ENCODE assay signal across 8 mouse cellular contexts in genomic region chr2:173173008-173173407, GRCm38 (mm10). TPM values are rescaled to one million over a fixed set of nuclear protein-coding genes. Genes with fewer than 3 reads are reported as not detected.
DNase-seq lines count a peak whose midpoint lies in the region; ATAC-seq and TF ChIP-seq lines count a peak whose summit lies in the region.

No protein-coding gene starts in this region.

- TF ChIP-seq CTCF in left cerebral cortex, adult 2 months (IDR thresholded peaks at IDR 0.05), result no peak

- no peak overlapping the region for H3K4me3 ChIP-seq in left cerebral cortex, adult 2 months
- peak overlapping the region; percentile 31; the same call in 1 of the 2 replicates for H3K4me3 ChIP-seq in heart, embryonic 15.5 days
- peak overlapping the region; percentile 42 for H3K4me3 ChIP-seq in limb, embryonic 10.5 days
- H3K4me3 ChIP-seq in neural tube, embryonic 13.5 days, result no peak overlapping the region

- H3K27me3 ChIP-seq in heart, embryonic 15.5 days, result peaks cover 17% of the 10 kb centered on the region; the same call in 1 of the 2 replicates
- H3K27me3 ChIP-seq in limb, embryonic 10.5 days (ENCODE audit: low read depth, poor library complexity, severe bottlenecking), result peaks cover 67% of the 10 kb centered on the region
- H3K27me3 ChIP-seq in neural tube, embryonic 13.5 days, result peaks cover 32% of the 10 kb centered on the region

- intact Hi-C loops in left cerebral cortex, adult 2 months (cut with DNase I), result loop anchor here (5.0 kb wide), 1 partner anchor 151 kb away; the partner anchor contains the start of gene Rbm38

- ATAC-seq in heart, embryonic 15.5 days (replicated peaks; ENCODE audit: insufficient number of reproducible peaks, insufficient read depth, low FRiP score, low read depth), result no peak
- peak; percentile 24 for ATAC-seq in neural tube, embryonic 13.5 days (ENCODE audit: low read depth)

- H3K4me2 ChIP-seq in heart, embryonic 15.5 days, result peak overlapping the region; percentile 54
- peak overlapping the region; percentile 56 for H3K4me2 ChIP-seq in neural tube, embryonic 13.5 days

- DNase-seq in left cerebral cortex, adult 2 months (ENCODE audit: extremely low spot score in 1 of 2, low spot score in 2 of 2), result peak; percentile 17 to 26
- DNase-seq in left cerebral cortex, adult 11 months (ENCODE audit: low spot score), result no peak
- peak; percentile 45 for DNase-seq in embryo, embryonic 11.5 days (ENCODE audit: low read depth, low spot score)
- DNase-seq in limb, embryonic 10.5 days (ENCODE audit: low spot score), result peak; percentile 60
- no peak for DNase-seq in cerebellum, postnatal 36 days
- DNase-seq in cerebellum, adult 8-10 months, result no peak

- H3K4me1 ChIP-seq in heart, embryonic 15.5 days (replicated peaks), result peaks cover 37% of the 10 kb centered on the region
- H3K4me1 ChIP-seq in limb, embryonic 10.5 days, result peaks cover 67% of the 10 kb centered on the region
- peaks cover 63% of the 10 kb centered on the region for H3K4me1 ChIP-seq in neural tube, embryonic 13.5 days (replicated peaks)

- no peaks in the 10 kb centered on the region for H3K9me3 ChIP-seq in heart, embryonic 15.5 days (replicated peaks)
- H3K9me3 ChIP-seq in limb, embryonic 10.5 days (replicated peaks), result no peaks in the 10 kb centered on the region
- no peaks in the 10 kb centered on the region for H3K9me3 ChIP-seq in neural tube, embryonic 13.5 days

- peak overlapping the region; percentile 71 for H3K27ac ChIP-seq in left cerebral cortex, adult 2 months
- peak overlapping the region; percentile 86 for H3K27ac ChIP-seq in heart, embryonic 15.5 days
- H3K27ac ChIP-seq in limb, embryonic 10.5 days, result peak overlapping the region; percentile 84
- peak overlapping the region; percentile 90 for H3K27ac ChIP-seq in neural tube, embryonic 13.5 days (replicated peaks)

- no peaks in the 10 kb centered on the region for H3K36me3 ChIP-seq in heart, embryonic 15.5 days
- H3K36me3 ChIP-seq in limb, embryonic 10.5 days, result no peaks in the 10 kb centered on the region
- no peaks in the 10 kb centered on the region for H3K36me3 ChIP-seq in neural tube, embryonic 13.5 days

- WGBS in heart, embryonic 15.5 days, result 32% methylated on average over 2 of the region's 2 CpGs
- 22% methylated on average over 2 of the region's 2 CpGs for WGBS in limb, embryonic 10.5 days
- WGBS in neural tube, embryonic 13.5 days, result 8% methylated on average over 2 of the region's 2 CpGs

- no peak overlapping the region for H3K9ac ChIP-seq in heart, embryonic 15.5 days
- no peak overlapping the region for H3K9ac ChIP-seq in neural tube, embryonic 13.5 days

RNA-seq across cellular contexts. Expression of gene Pck1, which starts 20.2 kb away (rescaled TPM):
- total RNA-seq in left cerebral cortex, adult 2 months (2021), result under 1 TPM in 1 of 2 experiments, not detected in 1; 0.11 TPM
- 0.10 and 0.16 TPM in 2 replicates for polyA plus RNA-seq in heart, embryonic 15.5 days (2015; fragmentation: Nextera tagmentation; extraction: Ambion mirVana)
- not detected in 2 replicates for polyA plus RNA-seq in limb, embryonic 10.5 days (2016; fragmentation: Nextera tagmentation; extraction: Ambion mirVana)
- not detected in 2 replicates for polyA plus RNA-seq in neural tube, embryonic 13.5 days (2015; fragmentation: Nextera tagmentation; extraction: Ambion mirVana)

RNA-seq across cellular contexts. Expression of gene Zbp1, which starts 45.7 kb away (rescaled TPM):
- total RNA-seq in left cerebral cortex, adult 2 months (2021), result under 1 TPM in 1 of 2 experiments, not detected in 1; 0.36 TPM
- 0.68 and 2.3 TPM in 2 replicates for polyA plus RNA-seq in heart, embryonic 15.5 days (2015; fragmentation: Nextera tagmentation; extraction: Ambion mirVana)
- not detected in 2 replicates for polyA plus RNA-seq in limb, embryonic 10.5 days (2016; fragmentation: Nextera tagmentation; extraction: Ambion mirVana)
- polyA plus RNA-seq in neural tube, embryonic 13.5 days (2015; fragmentation: Nextera tagmentation; extraction: Ambion mirVana), result 0.22 and 0.40 TPM in 2 replicates

RNA-seq across cellular contexts. Expression of gene Ctcfl, which starts 53.7 kb away (rescaled TPM):
- total RNA-seq in left cerebral cortex, adult 2 months (2021), result under 1 TPM in 1 of 2 experiments, not detected in 1; 0.14 TPM
- polyA plus RNA-seq in heart, embryonic 15.5 days (2015; fragmentation: Nextera tagmentation; extraction: Ambion mirVana), result 0.66 and 0.94 TPM in 2 replicates
- 0.06 TPM in 1 of 2 replicates, not detected in the other for polyA plus RNA-seq in limb, embryonic 10.5 days (2016; fragmentation: Nextera tagmentation; extraction: Ambion mirVana)
- polyA plus RNA-seq in neural tube, embryonic 13.5 days (2015; fragmentation: Nextera tagmentation; extraction: Ambion mirVana), result 0.13 TPM in 1 of 2 replicates, not detected in the other

Comparison
In these comparisons a context has a peak if more than half of its experiments do, and no peak if none do; other contexts are left out.
1. DNase-seq: peak in left cerebral cortex, adult 2 months (2 of 2), embryo, embryonic 11.5 days (single experiment) and limb, embryonic 10.5 days (single experiment); none in left cerebral cortex, adult 11 months (single experiment), cerebellum, postnatal 36 days (0 of 2) and cerebellum, adult 8-10 months (single experiment).
2. H3K4me3 ChIP-seq: peak in heart, embryonic 15.5 days (single experiment) and limb, embryonic 10.5 days (single experiment); none in left cerebral cortex, adult 2 months (single experiment) and neural tube, embryonic 13.5 days (single experiment).
3. Peak in every context shown above with its lines, with median percentiles within 50 percentile points of each other: H3K27ac ChIP-seq.